Mouse (Mus musculus): ENCODE results near the gene Zfp459. TPM values are rescaled to one million over a fixed set of nuclear protein-coding genes. Genes with fewer than 3 reads are reported as not detected.

Gene Zfp459
- total RNA-seq, 1 experiment from 2014 or later: 1.7 TPM

Other genes with a start within 250 kb of the Zfp459 start
- gene Rsl1, start 248.2 kb downstream of the Zfp459 start, total RNA-seq (2017): 13.0 and 14.3 TPM in 2 replicates
- gene Zfp455, start 226.9 kb downstream of the Zfp459 start, total RNA-seq (2017): 2.4 and 2.8 TPM in 2 replicates
- gene Zfp458, start 143.0 kb downstream of the Zfp459 start, total RNA-seq (2017): 4.8 and 7.2 TPM in 2 replicates
- 3.8 and 4.4 TPM in 2 replicates for gene Zfp457, start 114.9 kb downstream of the Zfp459 start, total RNA-seq (2017)
- gene Zfp595, start 88.8 kb downstream of the Zfp459 start, total RNA-seq (2017): 18.8 and 22.3 TPM in 2 replicates
- 2.6 and 10.2 TPM in 2 replicates for gene Gm28044, start 60.9 kb downstream of the Zfp459 start, total RNA-seq (2017)
- 16.6 and 19.0 TPM in 2 replicates for gene Zfp953, start 60.8 kb downstream of the Zfp459 start, total RNA-seq (2017)
- gene Gm28041, start 45.7 kb downstream of the Zfp459 start, total RNA-seq (2017): 3.9 TPM in 1 of 2 replicates, not detected in the other
- gene Zfp456, start 45.6 kb downstream of the Zfp459 start, total RNA-seq (2017): 8.8 TPM in 2 replicates
- gene Zfp429, start 21.6 kb downstream of the Zfp459 start, total RNA-seq (2017): 21.6 and 21.7 TPM in 2 replicates
- 21.8 and 22.7 TPM in 2 replicates for gene Zfp874a, start 30.2 kb upstream of the Zfp459 start, total RNA-seq (2017)
- 17.6 and 18.2 TPM in 2 replicates for gene Zfp874b, start 62.8 kb upstream of the Zfp459 start, total RNA-seq (2017)
- gene Zfp58, start 79.1 kb upstream of the Zfp459 start, total RNA-seq (2017): 14.0 and 15.1 TPM in 2 replicates
- 0.93 TPM in 1 of 2 replicates, not detected in the other for gene Gm26965, start 104.7 kb upstream of the Zfp459 start, total RNA-seq (2017)
- 24.4 and 30.7 TPM in 2 replicates for gene Zfp87, start 104.8 kb upstream of the Zfp459 start, total RNA-seq (2017)
- 17.6 and 17.7 TPM in 2 replicates for gene Zfp748, start 132.4 kb upstream of the Zfp459 start, total RNA-seq (2017)
- 29.2 and 30.2 TPM in 2 replicates for gene Zfp729b, start 188.3 kb upstream of the Zfp459 start, total RNA-seq (2017)
- not detected in 2 replicates for gene Gm49345, start 216.4 kb upstream of the Zfp459 start, total RNA-seq (2017)
- gene Zfp729a, start 216.4 kb upstream of the Zfp459 start, total RNA-seq (2017): 19.4 and 26.9 TPM in 2 replicates

Data from neutrophil, adult 5-6 weeks (primary cell).